Mouse (Mus musculus) cerebellum, adult 2 months (tissue): ENCODE data around the gene Sycp1.

Source experiments
- CTCF ChIP-seq: fragments of 200-500 bp; IDR thresholded peaks from 2 replicates; pipeline ENCODE4 v1.5.1; 2011; ENCODE audit warnings: low read depth, mild to moderate bottlenecking, control low read depth, low read length, moderate library complexity, borderline replicate concordance; ENCODE audit not compliant: insufficient read depth
- POLR2A ChIP-seq: fragments of 200-500 bp; IDR thresholded peaks from 2 replicates; pipeline ENCODE4 v1.6.1; 2011; ENCODE audit warnings: low read length, control low read depth, borderline replicate concordance; ENCODE audit not compliant: insufficient read depth

DNA sequence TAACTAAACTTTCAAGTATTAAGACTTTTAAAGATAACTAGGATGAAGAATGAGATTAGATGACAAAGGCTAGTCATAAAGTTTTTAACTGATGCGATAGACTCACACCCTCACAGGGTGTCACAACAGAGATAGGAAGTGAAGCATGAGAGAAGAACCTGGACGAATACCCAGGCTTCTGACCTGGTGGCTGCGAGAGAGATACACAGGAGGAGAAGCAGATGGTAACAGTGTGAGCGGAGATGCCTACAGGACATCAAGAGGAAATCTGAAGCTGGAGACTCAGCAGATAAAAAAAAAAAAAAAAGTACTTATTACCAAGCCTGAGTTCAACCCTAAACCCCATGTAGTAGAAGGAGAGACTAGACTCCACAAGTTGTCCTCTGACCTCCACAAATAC is 162.9 kb downstream of the Sycp1 start:
- TF ChIP-seq CTCF (no peak), POLR2A (no peak)
